Mouse (Mus musculus) brain, embryonic 14.5 days (tissue): ENCODE measurements at regions not wholly inside any gene's neighbourhood (a gene's known extent, or its start where the extent isn't known, plus 50 kb on each side); places are given as distances from the start of the nearest gene placed in this dataset.

Source experiments
- DNase-seq: peaks from one replicate; pipeline ENCODE4 v3.0.0-alpha.2; 2011; ENCODE audit warnings: low read depth
- CTCF ChIP-seq: fragments of 200-500 bp; IDR thresholded peaks from 2 replicates; pipeline ENCODE4 v1.5.1; 2012; ENCODE audit warnings: inconsistent platforms, mild to moderate bottlenecking, moderate library complexity, borderline replicate concordance; ENCODE audit not compliant: insufficient read depth, insufficient read length; ENCODE audit errors: extremely low read depth
- POLR2A ChIP-seq: fragments of 200-500 bp; IDR thresholded peaks from 2 replicates; pipeline ENCODE4 v1.6.1; 2012; ENCODE audit warnings: mild to moderate bottlenecking, inconsistent platforms, borderline replicate concordance; ENCODE audit not compliant: poor library complexity, insufficient read depth, insufficient read length, severe bottlenecking; ENCODE audit errors: extremely low read depth

- no peak for DNase-seq
- TF ChIP-seq POLR2A (no peak), CTCF (no peak)
Observed at GRCm38 (mm10) chr17:79960688-79961087, 64.8 kb upstream of the Atl2 start.

GRCm38 (mm10) chr17:79955267-79955666, 59.3 kb upstream of the Atl2 start:
- DNase-seq: no peak
- no peak for TF ChIP-seq CTCF
- no peak for TF ChIP-seq POLR2A

GRCm38 (mm10) chr17:79954624-79955244, 58.8 kb upstream of the Atl2 start:
- TF ChIP-seq POLR2A (no peak), CTCF (no peak)
- DNase-seq: peak; percentile 67

- no peak for TF ChIP-seq POLR2A
- no peak for TF ChIP-seq CTCF
- peak; percentile 85 for DNase-seq
Observed at GRCm38 (mm10) chr17:79948591-79949475, 52.9 kb upstream of the Atl2 start.
